Mouse (Mus musculus) layer of hippocampus, postnatal 25 days (tissue): ENCODE results near the gene Mrps33. TPM values are rescaled to one million over a fixed set of nuclear protein-coding genes. Genes with fewer than 3 reads are reported as not detected.

Experiments used
- DNase-seq, 2 experiments: peaks; one replicate each; pipeline ENCODE4 v3.0.0; 2022; ENCODE audit warnings: mixed read lengths in 2 of 2, low spot score in 1 of 2; ENCODE audit errors: extremely low spot score in 1 of 2
- total RNA-seq, 2 experiments: library from RNA; stranded (reverse); gene quantifications; 2 replicates each; pipeline ENCODE4 v1.2.3; 2021

The Mrps33 gene
- total RNA-seq, result 100 to 1,000 TPM; 104 to 115 TPM

DNA sequence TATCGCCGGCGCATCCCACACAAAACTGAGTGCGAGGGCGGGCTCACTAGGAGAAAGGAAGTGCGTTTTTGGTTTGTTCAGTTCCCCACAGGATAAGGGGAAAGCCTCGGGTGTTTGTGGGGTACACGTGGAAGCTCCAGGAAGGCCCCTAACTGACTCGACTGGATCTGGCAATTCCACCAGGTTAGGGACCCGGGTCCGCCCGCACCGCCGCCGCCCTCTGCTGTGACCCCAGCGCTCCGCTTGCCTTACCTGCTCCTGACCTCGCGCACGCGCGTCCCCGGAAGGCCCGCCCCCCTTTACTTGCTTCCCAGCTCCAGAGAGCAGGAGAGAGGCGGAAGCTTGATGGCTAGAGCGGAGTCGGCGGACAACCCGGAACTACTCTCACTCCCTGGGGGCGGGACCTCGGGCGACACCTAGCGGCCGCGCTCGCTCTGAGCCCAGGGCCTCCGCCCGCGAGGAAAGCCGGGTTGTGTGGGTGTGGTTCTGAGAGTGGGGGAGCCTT, at the start of gene Mrps33:
Gene Mrps33, minus strand, starts transcription at position 377 of the 505 bp plus-strand sequence.
- DNase-seq, result peak; percentile 98

DNA sequence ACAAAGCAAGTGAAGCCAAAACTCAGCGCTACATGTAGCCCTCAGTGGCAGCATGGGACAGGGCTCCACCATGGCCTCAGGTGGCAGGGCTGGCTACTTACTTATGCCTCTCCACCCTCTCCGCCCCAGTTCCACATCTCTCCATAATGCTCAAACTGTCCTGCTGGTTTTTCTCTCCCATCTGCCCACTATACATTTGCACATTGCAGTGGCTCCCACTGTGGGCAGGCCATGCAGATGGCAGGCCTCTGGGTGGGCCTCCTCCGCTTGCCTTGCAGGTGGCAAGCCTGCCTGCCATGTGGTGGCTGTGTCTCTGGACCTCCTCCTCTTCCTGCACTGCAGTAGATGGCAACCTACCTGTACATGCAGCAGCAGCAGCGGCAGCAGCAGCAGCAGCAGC, 38.9 kb upstream of the Mrps33 start:
- DNase-seq, result no peak

DNA sequence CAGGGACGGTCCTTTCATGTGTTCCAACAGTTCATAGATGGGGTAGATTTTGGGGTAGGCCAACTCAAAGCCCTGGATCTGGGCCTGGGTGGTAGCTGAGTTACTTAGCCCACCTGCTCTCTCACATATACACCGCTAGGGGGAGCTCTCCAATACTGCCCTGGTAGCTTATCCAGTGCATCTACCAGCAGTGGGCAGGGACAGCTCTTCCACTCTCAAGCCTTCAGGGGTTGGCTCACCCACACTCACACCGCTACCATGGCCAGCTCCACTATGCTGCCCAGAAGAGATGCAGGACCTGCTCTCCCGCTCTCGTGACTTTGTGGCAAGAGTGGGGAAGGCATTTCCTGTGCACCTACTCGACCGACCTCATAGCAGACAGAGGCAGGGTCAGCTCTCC, 38.0 kb upstream of the Mrps33 start:
- DNase-seq, result no peak

GRCm38 (mm10) chr6:39847538-39847937, 36.8 kb upstream of the Mrps33 start:
- no peak for DNase-seq

DNA sequence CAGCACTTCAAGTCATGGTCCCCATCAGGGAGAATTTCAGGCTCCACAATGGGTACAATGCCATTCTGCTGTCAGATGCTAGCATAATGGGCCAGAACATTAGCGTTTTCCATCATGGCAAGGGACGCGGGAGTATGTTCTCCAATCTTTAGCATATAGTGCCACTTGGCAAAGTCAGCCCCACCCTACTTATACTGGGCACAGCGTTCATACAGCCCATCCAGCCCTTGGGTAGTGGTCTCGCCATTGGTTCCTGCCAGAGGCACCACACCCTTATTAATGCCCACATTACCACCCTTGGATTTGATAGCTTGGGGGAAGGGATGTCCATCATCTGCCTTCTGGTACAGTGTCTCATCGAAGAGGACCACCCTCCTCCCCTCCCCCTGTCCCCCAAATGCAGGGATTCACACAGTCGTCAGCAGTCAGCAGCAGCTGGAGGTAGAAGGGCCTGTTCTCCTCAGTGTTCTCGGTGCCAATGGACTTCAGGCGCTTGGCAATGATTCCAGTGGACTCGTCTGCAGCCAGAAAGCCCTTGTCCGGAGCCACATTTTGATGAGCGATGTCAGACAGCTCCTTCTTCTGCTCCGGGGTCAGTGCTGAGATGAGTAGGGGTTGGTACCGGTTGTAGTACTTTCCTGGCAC, 33.0 kb upstream of the Mrps33 start:
- no peak for DNase-seq

DNA sequence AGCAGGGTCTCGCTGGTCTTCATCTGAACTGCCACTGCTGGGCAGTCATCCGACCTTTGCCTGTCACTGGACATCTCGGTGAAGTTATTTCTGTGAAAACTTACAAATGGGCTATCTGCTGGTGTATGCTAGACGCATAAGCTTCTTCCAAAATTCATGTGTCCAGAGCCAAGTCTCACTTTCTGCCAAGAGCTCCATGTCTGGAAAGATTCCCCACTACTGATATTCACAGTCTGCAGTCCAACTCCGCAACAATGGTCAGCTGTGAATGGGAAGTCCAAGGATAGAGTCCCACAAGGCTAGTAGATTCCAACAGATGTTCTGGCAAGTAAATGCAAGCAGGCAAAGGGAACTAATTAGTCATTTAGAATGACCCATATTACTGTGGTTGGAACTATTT, 17.9 kb upstream of the Mrps33 start:
- DNase-seq, result no peak

GRCm38 (mm10) chr6:39821241-39821640, 10.5 kb upstream of the Mrps33 start:
- no peak for DNase-seq

GRCm38 (mm10) chr6:39818922-39819321, 8.1 kb upstream of the Mrps33 start:
- DNase-seq, result no peak

GRCm38 (mm10) chr6:39808511-39808910, 2.3 kb downstream of the Mrps33 start:
- DNase-seq, result no peak

- DNase-seq, result no peak
These were observed 3.7 kb downstream of the Mrps33 start for GRCm38 (mm10) chr6:39807050-39807560.

GRCm38 (mm10) chr6:39806336-39806735, 4.5 kb downstream of the Mrps33 start:
- no peak for DNase-seq

GRCm38 (mm10) chr6:39805916-39806315, 4.9 kb downstream of the Mrps33 start:
- no peak for DNase-seq

GRCm38 (mm10) chr6:39800977-39801376, 9.8 kb downstream of the Mrps33 start:
- DNase-seq, result no peak

- no peak for DNase-seq
These were observed 13.7 kb downstream of the Mrps33 start for GRCm38 (mm10) chr6:39797076-39797475.

- DNase-seq, result no peak
These were observed 14.6 kb downstream of the Mrps33 start for GRCm38 (mm10) chr6:39796150-39796549.

DNA sequence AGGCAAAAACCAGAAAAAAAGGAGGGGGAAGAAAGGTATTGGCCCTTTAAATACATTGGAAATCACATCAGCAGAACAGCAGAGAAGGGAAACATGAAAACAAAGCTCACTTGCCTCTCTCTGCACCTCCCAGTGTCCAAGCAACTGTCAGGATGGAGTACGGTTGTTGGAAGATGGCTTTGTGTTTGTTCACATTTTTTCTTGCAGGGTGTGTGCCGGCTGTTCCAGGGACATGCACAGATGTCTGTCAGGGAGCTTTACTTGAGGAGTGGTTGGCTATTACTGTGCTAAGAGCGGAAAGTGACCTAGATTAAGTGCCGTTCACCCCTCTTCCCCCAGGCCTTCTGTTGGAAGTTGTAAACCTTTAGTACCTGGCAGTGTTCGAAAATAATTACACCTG, 19.0 kb downstream of the Mrps33 start:
- no peak for DNase-seq

DNA sequence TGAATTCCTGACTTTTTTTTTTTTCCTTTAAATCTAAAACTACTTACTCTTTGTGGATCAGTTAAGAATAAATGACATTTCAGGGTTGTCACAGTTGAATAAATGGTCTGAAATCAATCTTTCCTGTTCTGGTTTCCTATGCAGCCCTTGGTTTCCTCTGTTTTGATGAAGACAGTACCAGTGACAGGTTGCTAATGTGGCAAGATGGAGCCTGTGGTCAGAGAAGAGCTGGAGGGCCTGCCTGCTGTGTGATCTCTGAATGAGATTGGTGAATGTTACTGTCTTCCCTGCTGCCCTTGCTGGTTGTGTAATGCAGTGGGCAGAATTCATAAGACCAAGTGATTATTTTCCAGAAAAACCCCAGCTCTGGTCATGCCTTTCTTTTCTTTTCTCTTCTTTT, 22.4 kb downstream of the Mrps33 start:
- DNase-seq, result no peak

DNA sequence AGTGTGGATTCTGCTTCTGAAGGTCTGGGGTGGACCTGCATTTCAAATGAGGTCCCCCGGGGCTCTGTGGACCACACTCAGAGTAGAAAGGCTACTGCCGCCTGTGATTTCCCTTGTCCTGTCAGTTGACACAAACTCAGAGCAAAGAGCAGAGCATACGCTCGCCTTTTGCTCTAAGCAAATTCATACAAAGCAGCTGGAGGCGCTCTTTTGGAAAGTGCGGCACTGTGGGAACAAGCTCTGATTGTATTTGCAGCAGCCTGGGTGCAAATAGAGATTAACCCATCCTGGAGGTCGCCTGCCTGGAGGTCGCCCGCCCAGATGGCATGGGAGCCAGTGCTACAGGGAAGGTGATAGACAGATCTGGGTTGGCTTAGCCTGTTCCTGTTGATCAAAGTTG, 23.0 kb downstream of the Mrps33 start:
- no peak for DNase-seq

GRCm38 (mm10) chr6:39785944-39786343, 24.8 kb downstream of the Mrps33 start:
- DNase-seq, result no peak

- no peak for DNase-seq
These were observed 27.3 kb downstream of the Mrps33 start for GRCm38 (mm10) chr6:39783521-39783920.

DNA sequence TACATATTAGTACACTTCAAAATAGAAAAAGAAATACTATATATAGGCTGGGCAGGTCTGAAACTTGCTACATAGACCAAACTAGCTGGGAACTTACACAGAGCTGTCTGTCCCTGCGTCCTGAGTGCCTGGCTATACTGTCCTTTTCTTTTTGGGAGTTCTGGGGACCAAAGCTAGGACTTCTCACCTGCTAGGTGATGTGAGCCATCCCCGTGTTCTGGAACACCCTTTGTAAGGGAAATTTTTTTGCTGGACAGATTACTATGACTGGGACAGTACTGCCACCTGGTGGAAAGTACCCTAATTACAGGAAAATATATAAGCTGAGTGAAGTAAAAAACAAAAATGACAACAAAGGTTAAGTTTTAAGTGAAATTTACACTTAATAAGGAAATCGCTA, 28.2 kb downstream of the Mrps33 start:
- peak in 1 of 2 experiments; percentile 11 for DNase-seq

- no peak for DNase-seq
These were observed 28.8 kb downstream of the Mrps33 start for GRCm38 (mm10) chr6:39781766-39782530.
